Mouse (Mus musculus) hindbrain, postnatal 0 days (tissue): Measurements from ENCODE around the gene Acvr1b. TPM values are rescaled to one million over a fixed set of nuclear protein-coding genes. Genes with fewer than 3 reads are reported as not detected.
A peak's percentile ranks its signal among the peaks of the same experiment; 100 is the strongest.

Source experiments
- ATAC-seq: fragments of 200-750 bp; cut with Nextera tagmentation; 2 replicates; pipeline ENCODE4 v1.8.0; 2017; ENCODE audit warnings: mild to moderate bottlenecking, moderate TSS enrichment, moderate library complexity
- DNase-seq: peaks from one replicate; pipeline ENCODE4 v3.0.0-alpha.2; 2015; ENCODE audit warnings: low spot score
- H3K27ac ChIP-seq: fragments of 300-500 bp; sonication (generic); 2 replicates; pipeline ENCODE4 v1.5.1; 2014; ENCODE audit warnings: mild to moderate bottlenecking
- H3K27me3 ChIP-seq: fragments of 300-500 bp; sonication (generic); 2 replicates; pipeline ENCODE4 v1.6.1; 2014; ENCODE audit warnings: low read length, mixed read lengths; ENCODE audit not compliant: insufficient read depth
- H3K36me3 ChIP-seq: fragments of 300-500 bp; sonication (generic); 2 replicates; pipeline ENCODE4 v1.6.1; 2014; ENCODE audit warnings: low read length, mixed read lengths; ENCODE audit not compliant: insufficient read depth
- H3K4me1 ChIP-seq: fragments of 300-500 bp; sonication (generic); 2 replicates; pipeline ENCODE4 v1.6.1; 2014; ENCODE audit warnings: antibody characterized with exemption, low read length, mixed read lengths; ENCODE audit not compliant: insufficient read depth
- H3K4me2 ChIP-seq: fragments of 300-500 bp; sonication (generic); 2 replicates; pipeline ENCODE4 v1.6.1; 2014; ENCODE audit warnings: low read depth, mild to moderate bottlenecking, low read length, moderate library complexity, mixed read lengths
- H3K4me3 ChIP-seq: fragments of 300-500 bp; sonication (generic); 2 replicates; pipeline ENCODE4 v1.5.1; 2014; ENCODE audit warnings: low read length
- H3K9ac ChIP-seq: fragments of 300-500 bp; sonication (generic); replicated peaks from 2 replicates; pipeline ENCODE4 v1.6.1; 2014; ENCODE audit warnings: mild to moderate bottlenecking, low read length, moderate library complexity, mixed read lengths
- H3K9me3 ChIP-seq: fragments of 300-500 bp; sonication (generic); 2 replicates; pipeline ENCODE4 v1.6.1; 2016; ENCODE audit warnings: low read length, mixed read lengths
- CTCF ChIP-seq: IDR thresholded peaks from 2 replicates; pipeline ENCODE4 v1.5.1; 2016; ENCODE audit warnings: antibody characterized with exemption, control low read depth, low read depth
- WGBS: fragments of 180-500 bp; shearing (Covaris S2); extraction: QIAGEN DNeasy Blood & Tissue Kit; methylation state at CpG from one replicate; pipeline ENCODE4 v1.1.7; 2014; 5-methylcytosine and 5-hydroxymethylcytosine counted together
- polyA plus RNA-seq: library from polyadenylated mRNA; unstranded; fragments of >200 nt; fragmentation: Nextera tagmentation; extraction: Ambion mirVana; gene quantifications from 2 replicates; pipeline ENCODE4 v1.2.1, GENCODE M21; 2015
- total RNA-seq: library from RNA; depleted of rRNA; stranded (reverse); fragments of >200 nt; gene quantifications from 2 replicates; pipeline ENCODE4 v1.2.3, GENCODE M21; 2014

Gene Acvr1b
- total and polyA plus RNA-seq, 2 experiments from 2014 or later = 14.6 to 74.5 TPM

GRCm38 (mm10) chr15:101246231-101247154 lies 72.6 kb downstream of the Acvr1b start:
- peak overlapping the region; percentile 82 for H3K27ac ChIP-seq
- no peaks in the 10 kb centered on the region for H3K36me3 ChIP-seq
- H3K4me2 ChIP-seq = peak overlapping the region; percentile 72
- 1% methylated on average over 56 of the region's 56 CpGs for WGBS
- DNase-seq = peak; percentile 99
- no peaks in the 10 kb centered on the region; the same call in 1 of the 2 replicates for H3K4me1 ChIP-seq
- peak overlapping the region; percentile 61 for H3K9ac ChIP-seq
- H3K27me3 ChIP-seq = no peaks in the 10 kb centered on the region
- peak; percentile 24; the same call in 1 of the 2 replicates for TF ChIP-seq CTCF
- H3K9me3 ChIP-seq = no peaks in the 10 kb centered on the region
- H3K4me3 ChIP-seq = peak overlapping the region; percentile 50
- ATAC-seq = peak; percentile 99

GRCm38 (mm10) chr15:101247155-101247498 lies 73.3 kb downstream of the Acvr1b start:
- DNase-seq (no peak), ATAC-seq (no peak)
- no peak for TF ChIP-seq CTCF
- WGBS = 83% methylated on average over 1 of the region's 1 CpGs
- peak overlapping the region; percentile 72 for H3K4me2 ChIP-seq
- no peaks in the 10 kb centered on the region; the same call in 1 of the 2 replicates for H3K4me1 ChIP-seq
- no peaks in the 10 kb centered on the region for H3K27me3 ChIP-seq
- H3K9me3 ChIP-seq = no peaks in the 10 kb centered on the region
- peak overlapping the region; percentile 61; the same call in 1 of the 2 replicates for H3K9ac ChIP-seq
- peak overlapping the region; percentile 50 for H3K4me3 ChIP-seq
- H3K36me3 ChIP-seq = no peaks in the 10 kb centered on the region
- peak overlapping the region; percentile 82; the same call in 1 of the 2 replicates for H3K27ac ChIP-seq

GRCm38 (mm10) chr15:101248029-101248710 lies 74.3 kb downstream of the Acvr1b start:
- ATAC-seq (no peak), DNase-seq (no peak)
- Histone ChIP-seq H3K27me3 (no peaks in the 10 kb centered on the region), H3K4me2 (no peak overlapping the region), H3K36me3 (no peaks in the 10 kb centered on the region), H3K9ac (no peak overlapping the region), H3K4me3 (no peak overlapping the region), H3K9me3 (no peaks in the 10 kb centered on the region), H3K27ac (no peak overlapping the region), H3K4me1 (no peaks in the 10 kb centered on the region; the same call in 1 of the 2 replicates)
- 58% methylated on average over 5 of the region's 5 CpGs for WGBS
- TF ChIP-seq CTCF = no peak

- ATAC-seq (no peak), DNase-seq (no peak)
- no peaks in the 10 kb centered on the region for H3K36me3 ChIP-seq
- TF ChIP-seq CTCF = no peak
- H3K9ac ChIP-seq = no peak overlapping the region
- no peak overlapping the region for H3K4me3 ChIP-seq
- 79% methylated on average over 9 of the region's 9 CpGs for WGBS
- H3K4me1 ChIP-seq = no peaks in the 10 kb centered on the region; the same call in 1 of the 2 replicates
- H3K4me2 ChIP-seq = no peak overlapping the region
- no peaks in the 10 kb centered on the region for H3K9me3 ChIP-seq
- H3K27ac ChIP-seq = no peak overlapping the region
- no peaks in the 10 kb centered on the region for H3K27me3 ChIP-seq
These were observed 76.4 kb downstream of the Acvr1b start for GRCm38 (mm10) chr15:101250220-101250800.

- WGBS = 88% methylated on average over 5 of the region's 5 CpGs
- no peak overlapping the region for H3K4me3 ChIP-seq
- no peaks in the 10 kb centered on the region for H3K36me3 ChIP-seq
- H3K9me3 ChIP-seq = no peaks in the 10 kb centered on the region
- TF ChIP-seq CTCF = no peak
- no peak overlapping the region for H3K4me2 ChIP-seq
- ATAC-seq (no peak), DNase-seq (no peak)
- no peak overlapping the region for H3K27ac ChIP-seq
- no peaks in the 10 kb centered on the region for H3K27me3 ChIP-seq
- H3K9ac ChIP-seq = no peak overlapping the region
- H3K4me1 ChIP-seq = no peaks in the 10 kb centered on the region; the same call in 1 of the 2 replicates
These were observed 78.1 kb downstream of the Acvr1b start for GRCm38 (mm10) chr15:101251930-101252329.

- no peak overlapping the region for H3K9ac ChIP-seq
- WGBS = 86% methylated on average over 6 of the region's 6 CpGs
- no peak overlapping the region for H3K27ac ChIP-seq
- H3K9me3 ChIP-seq = no peaks in the 10 kb centered on the region
- no peak overlapping the region for H3K4me2 ChIP-seq
- no peaks in the 10 kb centered on the region for H3K27me3 ChIP-seq
- no peak for TF ChIP-seq CTCF
- no peak overlapping the region for H3K4me3 ChIP-seq
- DNase-seq (no peak), ATAC-seq (no peak)
- H3K36me3 ChIP-seq = no peaks in the 10 kb centered on the region
- H3K4me1 ChIP-seq = no peaks in the 10 kb centered on the region
These were observed 78.7 kb downstream of the Acvr1b start for GRCm38 (mm10) chr15:101252614-101253013.
